Mouse (Mus musculus): ENCODE results near the gene Arih2.

Arih2 gene

GRCm38 (mm10) chr9:108579344-108579690 lies 69.9 kb downstream of the Arih2 start:
- in situ Hi-C loops (cut with MboI, MseI): loop anchor here (5.0 kb wide), 1 partner anchor 478 kb away; the partner anchor contains the start of gene Trex1

GRCm38 (mm10) chr9:108578545-108579343 lies 70.4 kb downstream of the Arih2 start, which contains the start of gene Wdr6:
TSS of gene Wdr6 (minus strand) at chr9:108578739.
- in situ Hi-C loops (cut with MboI, MseI): loop anchor here (5.0 kb wide), 1 partner anchor 479 kb away; the partner anchor contains the start of gene Trex1

- in situ Hi-C loops (cut with MboI, MseI): loop anchor here (5.0 kb wide), 1 partner anchor 479 kb away; the partner anchor contains the start of gene Trex1
Observed at GRCm38 (mm10) chr9:108577934-108578544, 71.1 kb downstream of the Arih2 start.

GRCm38 (mm10) chr9:108577025-108577424 lies 72.2 kb downstream of the Arih2 start:
- in situ Hi-C loops (cut with MboI, MseI): loop anchor here (5.0 kb wide), 1 partner anchor 480 kb away; the partner anchor contains the start of gene Trex1

- in situ Hi-C loops (cut with MboI, MseI): loop anchor here (5.0 kb wide), 1 partner anchor 482 kb away; the partner anchor contains the start of gene Trex1
Observed at GRCm38 (mm10) chr9:108575321-108576297, 73.6 kb downstream of the Arih2 start.

GRCm38 (mm10) chr9:108574921-108575320 lies 74.3 kb downstream of the Arih2 start:
- in situ Hi-C loops (cut with MboI, MseI): loop anchor here (5.0 kb wide), 1 partner anchor 482 kb away; the partner anchor contains the start of gene Trex1

GRCm38 (mm10) chr9:108573774-108574690 lies 75.2 kb downstream of the Arih2 start:
- in situ Hi-C loops (cut with MboI, MseI): no loop called here

GRCm38 (mm10) chr9:108572321-108572720 lies 76.9 kb downstream of the Arih2 start:
- in situ Hi-C loops (cut with MboI, MseI): no loop called here

GRCm38 (mm10) chr9:108571401-108571973 lies 77.7 kb downstream of the Arih2 start:
- in situ Hi-C loops (cut with MboI, MseI): no loop called here

- in situ Hi-C loops (cut with MboI, MseI): no loop called here
Observed at GRCm38 (mm10) chr9:108570207-108570896, 78.8 kb downstream of the Arih2 start.

GRCm38 (mm10) chr9:108569381-108570206 lies 79.6 kb downstream of the Arih2 start, which contains the start of gene Dalrd3:
TSS of gene Dalrd3 (plus strand) at chr9:108569886.
- in situ Hi-C loops (cut with MboI, MseI): no loop called here

GRCm38 (mm10) chr9:108568511-108568921 lies 80.7 kb downstream of the Arih2 start:
- in situ Hi-C loops (cut with MboI, MseI): no loop called here

GRCm38 (mm10) chr9:108567931-108568419 lies 81.2 kb downstream of the Arih2 start:
- in situ Hi-C loops (cut with MboI, MseI): no loop called here

GRCm38 (mm10) chr9:108566815-108567776 lies 82.1 kb downstream of the Arih2 start, which contains the start of gene Ndufaf3:
TSS of gene Ndufaf3 (minus strand) at chr9:108567434.
- in situ Hi-C loops (cut with MboI, MseI): no loop called here

- in situ Hi-C loops (cut with MboI, MseI): no loop called here
Observed at GRCm38 (mm10) chr9:108565881-108566814, 83.0 kb downstream of the Arih2 start.

GRCm38 (mm10) chr9:108564131-108564530 lies 85.1 kb downstream of the Arih2 start:
- in situ Hi-C loops (cut with MboI, MseI): no loop called here

Measured in regulatory T cell (primary cell).